Mouse (Mus musculus) ES-Bruce4 (cell line): ENCODE measurements at regions not wholly inside any gene's neighbourhood (a gene's known extent, or its start where the extent isn't known, plus 50 kb on each side); places are given as distances from the start of the nearest gene placed in this dataset.

Source experiments
- CTCF ChIP-seq: IDR thresholded peaks from one replicate; pipeline ENCODE4 v1.8.1; 2011; ENCODE audit warnings: low read depth, low read length
- EP300 ChIP-seq: IDR thresholded peaks from 2 replicates; pipeline ENCODE4 v1.6.1; 2011; ENCODE audit warnings: low read depth, low read length; ENCODE audit not compliant: insufficient read depth
- POLR2A ChIP-seq: IDR thresholded peaks from one replicate; pipeline ENCODE4 v1.8.1; 2011; ENCODE audit warnings: low read length; ENCODE audit not compliant: insufficient read depth

DNA sequence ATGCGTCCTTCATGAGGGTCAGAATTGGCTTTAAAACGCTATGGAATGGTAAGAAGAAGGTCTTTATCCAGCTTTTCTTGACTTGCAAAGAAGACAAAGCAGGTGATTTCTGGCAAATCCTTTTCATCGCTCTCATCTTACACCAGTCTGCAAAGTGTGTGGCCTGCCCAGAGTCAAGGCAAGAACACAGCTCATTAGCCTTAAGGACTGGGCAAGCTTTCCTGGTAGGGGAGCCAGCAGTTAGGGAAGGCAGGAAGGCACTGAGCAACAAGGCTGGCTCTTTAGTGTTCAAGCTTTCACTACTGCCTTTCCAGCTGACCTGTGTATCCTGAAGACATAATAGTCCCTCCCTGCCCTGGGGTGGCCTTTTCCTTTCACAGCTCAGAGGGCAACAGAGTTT lies 352.4 kb upstream of the N6amt1 start:
- TF ChIP-seq CTCF = no peak
- no peak for TF ChIP-seq POLR2A
- no peak for TF ChIP-seq EP300
